Mouse (Mus musculus): ENCODE results near the gene Adam6b. TPM values are rescaled to one million over a fixed set of nuclear protein-coding genes. Genes with fewer than 3 reads are reported as not detected.

The Adam6b gene
- polyA plus RNA-seq, 1 experiment from 2014 or later: not detected

Other genes with a start within 250 kb of the Adam6b start
- gene Adam6a, start 54.4 kb downstream of the Adam6b start, polyA plus RNA-seq (2014; fragmentation: Nextera tagmentation; extraction: Ambion mirVana): not detected in 2 replicates

Measured in hindbrain, embryonic 14.5 days (tissue).